Mouse (Mus musculus) G1E-ER4 (cell line): ENCODE measurements around the gene Tmem171. TPM values are rescaled to one million over a fixed set of nuclear protein-coding genes. Genes with fewer than 3 reads are reported as not detected.

Source experiments
- GATA1 ChIP-seq: IDR thresholded peaks from one replicate; pipeline ENCODE4 v1.8.0; 2012; ENCODE audit warnings: low read length, inconsistent platforms
- polyA plus RNA-seq: library from polyadenylated mRNA; stranded (reverse); fragments of >175 nt; gene quantifications from 2 replicates; pipeline ENCODE4 v1.2.3, GENCODE M21; 2012

Gene Tmem171
- not detected in 2 replicates for polyA plus RNA-seq

DNA sequence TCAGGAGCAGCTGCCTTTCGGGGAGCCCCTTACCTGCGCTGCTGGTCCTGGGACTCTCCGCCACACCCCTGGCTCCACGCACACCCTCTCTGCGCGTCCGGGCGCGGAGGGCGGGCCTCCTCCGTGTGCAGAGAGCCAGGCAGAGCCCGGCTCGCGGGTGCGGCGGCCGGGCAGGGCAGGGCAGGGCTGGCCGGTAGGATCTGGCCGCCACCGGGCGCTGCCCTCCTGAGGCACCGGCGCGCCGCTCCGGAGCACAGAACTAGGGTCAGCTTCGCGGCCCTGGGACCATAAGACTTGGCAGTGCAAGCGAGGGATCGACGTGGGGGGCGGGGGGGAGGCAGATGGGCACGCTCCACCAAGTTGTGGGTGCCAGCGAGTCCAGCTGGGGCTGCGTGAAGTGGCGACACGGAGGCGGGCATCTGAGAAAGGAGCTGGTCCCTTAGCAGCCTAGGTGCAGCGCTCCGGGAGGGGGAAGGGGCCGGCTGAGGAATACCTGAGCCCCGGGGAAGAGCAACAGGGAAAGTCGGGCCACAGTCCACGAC is at the start of gene Tmem171:
TSS of gene Tmem171 (minus strand) at position 62 of the 542 bp plus-strand sequence.
- TF ChIP-seq GATA1: no peak

DNA sequence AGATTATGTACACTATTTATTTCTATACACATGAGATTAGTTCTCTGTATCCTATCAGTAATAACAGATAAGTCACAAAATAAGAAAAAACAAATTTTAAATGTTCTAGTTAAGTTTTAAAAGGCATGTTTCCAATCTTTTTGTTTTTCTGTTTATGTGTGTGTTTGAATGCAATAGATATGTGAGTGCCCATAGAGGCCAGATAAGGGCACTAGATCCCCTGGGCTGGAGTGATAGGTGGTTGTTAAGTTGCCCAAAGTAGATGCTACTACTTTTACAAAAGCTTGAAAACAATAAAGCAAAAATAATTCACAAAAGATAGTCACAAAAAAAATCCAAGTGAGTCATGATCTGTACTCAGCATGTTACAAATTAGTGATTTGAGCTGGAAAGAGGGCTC is 49.2 kb upstream of the Tmem171 start:
- TF ChIP-seq GATA1: no peak

DNA sequence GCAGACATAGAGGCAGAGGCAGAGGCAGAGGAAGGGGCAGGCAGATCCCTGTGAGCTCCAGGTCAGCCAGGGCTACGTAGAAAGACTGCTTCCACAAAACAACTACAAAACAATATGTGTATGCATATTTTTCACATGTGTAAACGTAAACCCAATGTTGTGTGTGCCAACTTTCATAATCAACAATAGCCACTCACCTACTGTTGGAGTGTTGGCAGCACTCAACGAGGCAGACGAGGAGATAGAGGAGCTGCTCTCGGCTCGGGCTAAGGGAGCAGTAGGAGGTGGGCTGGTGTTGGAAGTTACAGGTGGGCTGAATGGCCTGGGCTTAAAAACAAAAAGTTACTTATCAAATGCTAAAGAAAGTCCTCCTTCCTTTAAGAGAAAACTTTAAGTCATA is 48.6 kb upstream of the Tmem171 start:
- TF ChIP-seq GATA1: no peak

DNA sequence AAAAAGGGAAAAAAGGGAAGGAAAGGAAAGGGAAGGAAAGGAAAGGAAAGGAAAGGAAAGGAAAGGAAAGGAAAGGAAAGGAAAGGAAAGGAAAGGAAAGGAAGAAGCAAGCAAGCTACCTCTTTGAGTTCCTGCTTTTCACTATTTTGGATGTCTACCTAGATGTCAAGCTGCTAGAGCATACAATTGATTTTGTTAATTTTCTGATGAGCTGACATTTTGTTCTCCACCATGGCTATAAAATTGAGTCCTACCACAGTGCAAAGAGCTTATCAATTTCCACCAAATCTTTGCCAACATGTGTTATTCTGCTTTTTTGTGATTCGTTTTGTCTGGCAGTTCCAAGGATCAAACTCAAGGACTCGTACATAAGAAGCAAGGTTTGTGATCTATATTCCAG is 43.6 kb upstream of the Tmem171 start:
- TF ChIP-seq GATA1: no peak

DNA sequence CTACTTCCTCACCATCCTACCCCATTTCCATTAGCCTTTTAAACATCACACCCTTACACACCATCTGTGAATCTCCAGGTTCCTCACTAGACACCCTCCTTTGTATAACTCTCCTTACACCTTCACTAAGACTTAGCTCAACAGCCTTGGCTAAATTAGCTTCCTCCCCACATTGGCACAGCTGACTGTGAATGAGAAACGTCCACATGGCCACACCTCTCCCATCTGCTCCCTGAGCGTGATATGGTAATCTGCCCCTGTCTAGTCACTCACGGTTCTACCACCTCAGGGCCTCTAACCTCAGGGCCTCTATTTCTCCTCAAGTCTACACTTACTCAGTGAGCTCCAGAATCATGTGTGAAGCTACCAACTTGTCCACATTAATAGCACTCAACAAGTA is 38.7 kb upstream of the Tmem171 start:
- no peak for TF ChIP-seq GATA1

DNA sequence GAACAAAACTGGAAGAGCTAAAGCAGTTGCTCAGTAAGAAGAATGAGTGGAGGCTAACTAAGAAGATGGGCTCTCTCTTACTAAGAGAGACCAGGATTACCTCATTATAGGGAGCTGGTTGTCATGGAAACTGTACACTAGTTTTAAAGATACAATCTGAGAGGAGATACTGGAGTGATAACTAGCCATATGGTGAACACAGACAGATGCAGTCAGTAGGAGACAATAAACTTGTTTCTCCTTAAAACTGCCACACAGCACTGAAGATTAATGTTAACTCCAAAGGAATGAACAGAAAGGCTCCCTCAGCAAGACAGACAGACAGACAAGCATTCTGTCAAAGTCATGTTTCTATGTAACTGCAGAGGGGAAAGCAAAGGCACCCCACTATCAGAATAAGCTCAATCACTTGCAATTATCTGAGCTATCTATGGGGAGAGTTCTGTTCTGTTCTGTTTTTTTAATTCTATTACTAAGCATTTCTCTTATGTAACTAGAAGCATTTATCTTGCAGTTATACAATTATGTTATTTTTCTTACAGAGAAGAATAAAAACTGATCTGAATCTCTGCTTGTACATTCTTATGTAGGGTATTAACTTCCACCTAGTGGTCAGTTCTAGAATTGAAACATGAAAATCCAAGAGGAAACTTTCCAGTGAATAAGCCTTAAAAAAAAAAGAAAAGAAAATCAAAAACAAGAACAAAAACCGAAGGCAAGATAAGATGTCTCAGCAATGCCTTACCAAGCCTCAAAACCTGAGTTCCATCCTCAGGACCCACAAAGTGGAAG is 34.8 kb upstream of the Tmem171 start:
- no peak for TF ChIP-seq GATA1

DNA sequence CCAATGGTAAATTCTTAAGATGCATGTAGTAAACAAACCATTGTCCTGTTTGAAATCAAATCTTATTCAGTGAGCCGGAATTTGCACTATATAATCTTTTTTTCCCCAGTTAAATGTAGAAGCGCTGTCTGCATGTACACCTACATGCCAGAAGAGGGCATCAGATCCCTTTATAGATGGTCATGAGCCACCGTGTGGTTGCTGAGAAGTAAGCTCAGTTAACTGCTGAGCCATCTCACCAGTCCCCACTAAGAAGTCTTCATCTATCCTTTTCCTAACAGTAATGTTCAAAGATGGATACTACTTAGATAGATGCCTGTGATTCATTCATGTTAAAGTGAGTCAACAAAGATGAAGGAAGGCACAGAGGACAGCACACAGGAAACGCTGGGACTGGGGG is 31.9 kb upstream of the Tmem171 start:
- TF ChIP-seq GATA1: no peak

DNA sequence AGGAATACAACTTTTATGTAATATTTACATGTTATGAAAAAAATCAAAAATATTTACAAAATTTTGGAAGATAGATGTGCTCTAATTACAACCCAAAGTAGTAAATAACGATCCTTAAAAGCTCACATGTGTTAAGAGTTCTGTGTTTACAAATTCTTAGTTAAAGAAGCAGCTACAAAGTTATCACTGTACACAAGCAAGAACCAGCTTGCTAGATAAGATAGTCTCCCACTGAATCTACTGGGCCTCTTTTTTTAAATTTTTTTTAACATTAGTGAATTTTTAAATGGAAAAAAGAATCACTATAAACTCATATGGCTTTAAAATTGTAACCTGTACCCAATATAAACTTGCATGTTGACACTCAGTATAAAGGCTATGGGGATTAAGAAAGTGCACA is 28.8 kb upstream of the Tmem171 start:
- no peak for TF ChIP-seq GATA1

DNA sequence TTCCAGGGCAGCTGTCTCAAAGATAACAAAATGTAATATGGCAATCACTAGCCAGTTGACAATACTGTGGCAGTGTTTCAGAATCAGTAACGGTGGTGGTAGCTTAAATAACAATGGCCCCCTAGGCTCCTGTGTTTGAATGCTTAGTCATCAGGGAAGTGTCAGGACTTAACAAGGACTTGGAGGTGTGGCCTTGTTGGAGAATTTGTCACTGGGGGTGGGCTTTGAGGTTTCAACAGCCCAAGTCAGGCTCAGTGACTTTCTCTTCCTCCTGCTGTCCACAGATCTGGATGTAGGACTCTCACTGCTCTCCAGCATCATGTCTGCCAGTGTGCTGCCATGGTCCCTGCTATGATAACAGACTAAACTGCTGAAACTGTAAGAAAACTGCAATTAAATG is 27.7 kb upstream of the Tmem171 start:
- TF ChIP-seq GATA1: no peak

DNA sequence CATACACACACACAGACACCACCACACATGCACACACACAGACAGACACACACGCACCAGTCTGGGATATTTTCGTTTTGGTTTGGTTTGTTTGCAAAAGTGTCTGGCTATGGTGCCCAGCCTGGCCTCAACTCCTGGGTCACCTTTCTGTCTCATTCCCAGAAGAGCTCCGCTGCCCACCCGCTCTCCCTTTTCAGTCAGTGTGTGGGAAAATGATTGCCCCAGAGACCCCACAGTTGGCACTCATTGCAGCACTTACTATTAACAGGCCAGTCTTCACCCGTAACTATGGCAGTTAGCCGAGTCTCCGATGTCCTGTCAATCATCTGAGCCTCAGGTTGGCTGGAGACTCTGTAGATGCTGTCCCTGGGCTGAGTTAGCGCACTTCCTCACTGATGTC is 21.5 kb upstream of the Tmem171 start:
- TF ChIP-seq GATA1: no peak

DNA sequence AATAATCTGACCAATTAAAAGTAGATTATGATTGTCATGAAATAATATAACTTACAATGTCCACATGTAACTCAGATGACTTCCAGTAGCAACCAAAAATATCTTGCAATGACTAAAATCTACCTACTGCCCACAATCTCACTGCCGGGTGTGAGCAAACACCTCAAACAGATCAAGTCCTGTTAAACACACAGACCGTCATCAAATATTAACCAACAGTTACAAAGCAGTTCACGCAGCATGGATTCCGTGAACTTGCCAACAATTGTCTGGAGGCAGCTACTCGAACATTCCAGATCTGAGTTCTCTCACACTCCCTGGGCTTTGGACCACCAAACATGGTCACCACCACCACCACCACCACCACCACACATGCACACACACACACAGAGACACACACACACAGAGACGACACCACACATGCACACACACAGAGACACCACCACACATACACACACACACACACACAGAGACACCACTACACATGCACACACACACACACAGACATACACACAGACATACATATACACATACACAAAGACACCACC is 20.9 kb upstream of the Tmem171 start:
- no peak for TF ChIP-seq GATA1

DNA sequence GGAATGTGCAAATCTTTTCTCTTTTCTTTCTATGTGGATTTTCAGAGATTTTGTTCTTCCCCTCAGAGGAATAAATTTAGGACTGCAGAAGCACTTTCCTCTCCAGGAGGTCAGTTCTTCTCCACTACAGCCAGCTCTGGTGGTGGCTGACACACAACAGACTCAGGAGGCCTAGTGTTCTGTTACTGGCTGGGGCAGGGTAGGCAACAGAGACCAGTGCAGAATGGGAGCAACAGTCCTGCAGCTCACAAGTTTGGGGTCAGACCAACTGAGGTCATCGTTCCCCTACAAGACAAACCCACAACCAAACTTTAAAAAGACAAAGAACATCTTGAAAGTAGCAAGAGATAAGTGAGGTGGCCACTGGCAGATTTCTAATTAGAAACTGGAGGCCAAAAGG is 16.0 kb upstream of the Tmem171 start:
- no peak for TF ChIP-seq GATA1

DNA sequence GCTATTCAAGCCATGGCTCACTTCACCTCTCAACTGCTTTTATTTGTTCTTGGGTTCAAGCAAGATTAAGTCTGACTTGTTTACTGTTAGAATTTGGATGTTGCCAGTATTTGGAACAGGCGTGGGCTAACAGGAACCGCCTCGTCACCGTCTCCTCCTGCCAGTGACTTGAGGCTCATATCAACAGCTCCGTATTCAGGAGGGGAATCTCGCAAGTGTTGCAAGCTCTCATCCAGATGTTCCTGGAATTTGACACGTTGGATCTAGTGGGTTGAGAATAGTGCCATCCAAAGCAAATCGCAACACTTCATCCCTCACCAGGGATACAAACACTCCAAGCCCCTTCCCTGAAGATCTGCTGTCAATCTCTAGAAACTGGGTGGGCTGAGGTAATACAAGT is 15.6 kb upstream of the Tmem171 start:
- TF ChIP-seq GATA1: no peak

DNA sequence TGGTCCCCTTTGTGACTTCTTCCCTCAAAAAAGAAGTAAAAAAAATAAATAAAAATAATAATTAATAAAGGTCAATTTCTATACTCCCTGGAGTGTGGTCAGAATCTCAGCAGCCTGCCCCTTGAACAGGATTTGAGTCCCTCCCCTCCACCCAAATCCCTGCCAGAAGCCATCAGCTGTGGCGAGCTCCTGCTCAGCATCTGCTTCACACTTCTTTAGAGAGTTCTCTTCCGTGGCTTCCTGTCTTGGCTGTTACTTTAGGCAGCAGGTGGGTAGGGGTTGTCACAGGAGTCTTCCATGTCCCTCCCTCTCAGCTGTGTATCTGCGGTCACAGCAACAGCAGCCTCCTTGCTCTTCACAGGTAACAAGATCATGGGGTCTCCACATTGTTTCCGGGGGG is 10.9 kb upstream of the Tmem171 start:
- TF ChIP-seq GATA1: no peak

DNA sequence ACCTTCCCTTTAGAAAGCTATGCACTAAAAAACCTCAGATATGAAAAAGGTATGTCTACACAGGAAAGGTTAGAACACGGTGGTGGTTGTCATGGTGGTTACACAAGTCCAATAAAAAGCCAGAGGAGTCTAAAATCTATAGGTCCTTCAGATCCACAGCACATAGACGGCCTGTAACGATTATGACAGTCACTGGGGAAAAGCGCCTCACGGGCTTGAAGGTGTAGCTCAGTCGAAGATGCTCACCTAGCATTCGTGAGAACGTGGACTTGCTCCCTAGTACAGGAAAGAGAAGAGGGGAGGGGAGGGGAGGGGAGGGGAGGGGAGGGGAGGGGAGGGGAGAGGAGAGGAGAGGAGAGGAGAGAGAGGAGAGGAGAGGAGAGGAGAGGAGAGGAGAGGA is 9.2 kb upstream of the Tmem171 start:
- TF ChIP-seq GATA1: no peak

DNA sequence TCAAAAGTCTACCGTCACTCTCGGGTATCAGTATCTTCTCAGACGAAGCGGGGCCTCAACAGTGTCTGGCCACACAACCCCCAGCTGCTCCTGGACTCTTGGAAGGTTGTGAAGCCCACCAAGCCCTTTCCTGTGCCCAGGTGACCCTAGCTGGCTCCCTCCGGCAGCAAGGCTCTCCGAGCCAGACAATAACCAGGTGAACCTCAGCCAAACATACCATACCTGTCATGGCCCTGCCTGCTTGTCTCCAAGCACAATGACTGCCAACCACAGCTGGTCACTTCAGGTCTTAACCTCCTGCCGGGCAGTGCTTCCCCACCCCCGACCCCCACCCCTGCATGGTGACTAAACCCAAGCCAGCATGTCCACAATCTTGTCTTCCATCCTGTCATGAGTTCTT is 7.7 kb upstream of the Tmem171 start:
- no peak for TF ChIP-seq GATA1

DNA sequence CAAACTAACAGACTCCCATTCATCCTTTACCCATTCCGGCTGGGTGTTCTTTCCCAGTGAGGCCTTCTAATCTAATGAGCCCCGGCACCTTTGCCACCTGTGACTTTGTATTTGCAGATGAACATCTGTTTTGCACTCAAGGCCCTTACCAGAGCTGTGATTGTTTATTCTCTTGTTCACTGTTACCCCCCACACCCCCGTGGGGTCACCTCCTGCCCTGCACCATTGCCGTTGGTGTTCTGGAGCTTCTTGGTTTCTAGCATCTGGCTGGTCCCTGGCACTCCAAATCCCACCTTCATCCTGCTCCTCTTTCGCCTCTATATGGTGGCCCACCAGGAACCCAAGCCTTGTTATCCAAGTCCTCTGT is 6.7 kb upstream of the Tmem171 start:
- TF ChIP-seq GATA1: no peak

DNA sequence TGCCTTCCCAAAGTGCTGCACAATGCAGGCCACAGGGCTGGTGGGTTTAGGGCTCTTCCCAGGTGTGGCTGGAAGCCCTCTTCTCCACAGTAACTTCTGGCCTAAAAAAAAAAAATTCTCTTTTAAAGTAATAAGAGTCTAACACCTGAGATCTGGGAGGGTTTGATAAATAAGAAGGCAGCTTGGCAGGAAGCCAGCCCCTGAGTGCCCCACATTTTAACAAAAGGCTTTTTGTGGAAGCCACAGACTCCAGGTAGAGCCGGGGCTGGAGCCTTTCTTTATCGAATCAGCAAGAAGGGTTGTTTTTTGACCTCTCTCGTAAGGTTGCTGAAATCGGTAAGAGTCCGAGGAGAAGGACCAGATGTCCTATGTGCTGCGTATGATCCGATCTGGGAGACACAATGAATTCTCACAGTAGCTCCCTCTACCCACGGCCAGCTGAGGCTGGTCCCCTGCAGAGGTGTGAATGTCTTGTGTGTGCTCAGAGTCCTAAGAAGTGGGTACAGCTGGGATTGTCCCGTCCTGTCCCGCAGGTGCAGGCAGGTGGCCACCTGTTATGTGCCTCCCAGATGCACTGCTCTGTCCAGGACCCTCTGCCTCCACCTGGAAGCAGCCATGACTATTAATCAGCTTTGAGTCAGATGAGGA is 6.2 kb upstream of the Tmem171 start:
- TF ChIP-seq GATA1: no peak
